Comparison of ENCODE assay signal across 9 mouse cellular contexts in the genomic region with DNA sequence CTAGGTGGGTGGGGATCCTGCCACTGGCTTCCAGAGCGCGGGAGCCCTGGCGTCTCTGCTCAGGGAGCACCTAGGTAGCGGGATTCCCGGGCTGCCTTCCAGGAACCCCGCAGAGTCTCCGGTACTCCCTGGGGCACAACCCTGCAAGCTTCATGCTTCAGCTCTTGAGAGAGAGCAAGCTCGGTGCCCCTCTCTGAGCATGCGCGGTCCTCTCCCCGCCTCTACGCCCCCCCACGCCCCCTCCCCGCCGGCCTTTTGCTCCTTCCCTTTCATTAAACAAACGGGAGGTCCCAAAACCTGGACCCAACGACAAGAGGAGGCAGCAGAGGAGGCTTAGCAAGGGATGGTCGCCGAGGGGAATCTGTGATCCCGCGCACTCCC. TPM values are rescaled to one million over a fixed set of nuclear protein-coding genes. Genes with fewer than 3 reads are reported as not detected.
DNase-seq lines count a peak whose midpoint lies in the region; ATAC-seq and TF ChIP-seq lines count a peak whose summit lies in the region.
"Had no signal": no experiment of that assay in that cellular context is flagged by ENCODE, and none has a peak within 500 bp of the region (broad histone marks: within the 10 kb centered on the region; RNA-seq: fewer than 3 reads in every experiment).

A gene (plus strand): TSS at position 253 of the 381 bp plus-strand sequence.

- H3K4me1 ChIP-seq in cortical plate, adult 2 months (ENCODE audit: control insufficient read depth, insufficient read depth, low read length): no peaks in the 10 kb centered on the region
- H3K4me1 ChIP-seq in heart, postnatal 0 days (ENCODE audit: control insufficient read depth, insufficient read depth): peaks cover 3% of the 10 kb centered on the region; the same call in 1 of the 2 replicates
- peaks cover 40% of the 10 kb centered on the region for H3K4me1 ChIP-seq in midbrain, embryonic 10.5 days

- no peak for TF ChIP-seq POLR2A in cortical plate, adult 2 months (IDR thresholded peaks at IDR 0.05; ENCODE audit: extremely low read depth, insufficient read depth, low read length)

- peak within 1 kb of the TSS; percentile 97 for H3K4me3 ChIP-seq in cortical plate, adult 2 months (ENCODE audit: insufficient read depth, low read length)
- peak within 1 kb of the TSS; percentile 67 for H3K4me3 ChIP-seq in heart, postnatal 0 days (ENCODE audit: low read depth, low read length)
- H3K4me3 ChIP-seq in midbrain, embryonic 10.5 days: peak within 1 kb of the TSS; percentile 77

- no peaks in the 10 kb centered on the region for H3K36me3 ChIP-seq in heart, postnatal 0 days (replicated peaks; ENCODE audit: control insufficient read depth, insufficient read depth, low read length)
- no peaks in the 10 kb centered on the region for H3K36me3 ChIP-seq in midbrain, embryonic 10.5 days

- DNase-seq in left cerebral cortex, adult 18-20 months (ENCODE audit: low spot score in 2 of 2): peak; percentile 34 to 36
- no peak for DNase-seq in left cerebral cortex, adult 11 months (ENCODE audit: low spot score)
- peak; percentile 22 for DNase-seq in heart, postnatal 0 days (ENCODE audit: low spot score)
- peak; percentile 8 to 27 for DNase-seq in layer of hippocampus, adult 8-10 months (ENCODE audit: low spot score in 2 of 2)
- DNase-seq in midbrain, embryonic 10.5 days (ENCODE audit: low spot score): peak; percentile 77
- peak; percentile 34 for DNase-seq in telencephalon, adult 2 months (ENCODE audit: low read depth, low spot score)
- no peak for DNase-seq in spleen, postnatal 36 days (ENCODE audit: low spot score in 2 of 2)

- H3K27ac ChIP-seq in cortical plate, adult 2 months (ENCODE audit: insufficient read depth, low read length): peak within 1 kb of the TSS; percentile 62; the same call in 1 of the 2 replicates
- 0 out of 2 replicates have a peak within 1 kb of the TSS, but pooled peaks have one; percentile 16 for H3K27ac ChIP-seq in heart, postnatal 0 days (ENCODE audit: low read depth)
- H3K27ac ChIP-seq in midbrain, embryonic 10.5 days (replicated peaks): peak within 1 kb of the TSS; percentile 84

- under 1% methylated on average over 21 of the region's 21 CpGs for WGBS in heart, postnatal 0 days
- under 1% methylated on average over 21 of the region's 21 CpGs for WGBS in midbrain, embryonic 10.5 days

- H3K9me3 ChIP-seq in heart, postnatal 0 days (replicated peaks; ENCODE audit: control insufficient read depth, low read length): no peaks in the 10 kb centered on the region
- no peaks in the 10 kb centered on the region for H3K9me3 ChIP-seq in midbrain, embryonic 10.5 days (replicated peaks)

- TF ChIP-seq EP300 in heart, postnatal 0 days (IDR thresholded peaks at IDR 0.05; ENCODE audit: low read depth): no peak

- TF ChIP-seq CTCF in cortical plate, adult 2 months (IDR thresholded peaks at IDR 0.05; ENCODE audit: extremely low read depth, insufficient read depth, low read length): no peak
- no peak for TF ChIP-seq CTCF in heart, postnatal 0 days (IDR thresholded peaks at IDR 0.05; ENCODE audit: low read depth)

- peak; percentile 67 for ATAC-seq in heart, postnatal 0 days (ENCODE audit: insufficient read depth, low read depth)

- H3K4me2 ChIP-seq in heart, postnatal 0 days (ENCODE audit: low read depth, low read length): peak within 1 kb of the TSS; percentile 89

- no peaks in the 10 kb centered on the region for H3K27me3 ChIP-seq in heart, postnatal 0 days (ENCODE audit: control insufficient read depth, insufficient read depth, low read length)
- H3K27me3 ChIP-seq in midbrain, embryonic 10.5 days (ENCODE audit: low read depth, poor library complexity, severe bottlenecking): peaks cover 74% of the 10 kb centered on the region

- peak within 1 kb of the TSS; percentile 54 for H3K9ac ChIP-seq in heart, postnatal 0 days (replicated peaks; ENCODE audit: low read depth, low read length)

RNA-seq across cellular contexts. Expression of the gene that starts here (rescaled TPM):
- 10 to 100 TPM in 1 of 2 experiments, 1 to 10 TPM in 1; 8.1 to 12.0 TPM for total RNA-seq in left cerebral cortex, adult 18-20 months (2021)
- 5.2 and 7.3 TPM in 2 replicates for polyA plus RNA-seq in cortical plate, adult 2 months (2012; rRNA removed)
- 5.2 and 9.9 TPM in 2 replicates for total RNA-seq in heart, postnatal 0 days (2014; rRNA removed; ENCODE audit: low replicate concordance)
- polyA plus RNA-seq in heart, postnatal 0 days (2015; fragmentation: Nextera tagmentation; extraction: Ambion mirVana): 3.1 and 3.7 TPM in 2 replicates
- total RNA-seq in layer of hippocampus, adult 8-10 months (2022): 1 to 10 TPM; 6.3 to 7.8 (median 7.3) TPM
- 3.4 and 7.3 TPM in 2 replicates for polyA plus RNA-seq in midbrain, embryonic 10.5 days (2016; fragmentation: Nextera tagmentation; extraction: Ambion mirVana)
- total RNA-seq: neutrophil, adult 5-6 weeks had no signal

Comparison
In these comparisons a context has a peak if more than half of its experiments do, and no peak if none do; other contexts are left out.
1. DNase-seq: peak in left cerebral cortex, adult 18-20 months (2 of 2), heart, postnatal 0 days (single experiment), layer of hippocampus, adult 8-10 months (2 of 2), midbrain, embryonic 10.5 days (single experiment) and telencephalon, adult 2 months (single experiment); none in left cerebral cortex, adult 11 months (single experiment) and spleen, postnatal 36 days (0 of 2).
2. H3K27ac ChIP-seq: peak in every context shown above with its lines; median percentile 84 in midbrain, embryonic 10.5 days; 62 in cortical plate, adult 2 months; 16 in heart, postnatal 0 days.
3. Peak in every context shown above with its lines, with median percentiles within 50 percentile points of each other: H3K4me3 ChIP-seq.